Mouse (Mus musculus) brain, embryonic 14.5 days (tissue): ENCODE data around the gene Myh14.

Experiments
- CTCF ChIP-seq: fragments of 200-500 bp; IDR thresholded peaks from 2 replicates; pipeline ENCODE4 v1.5.1; 2012; ENCODE audit warnings: inconsistent platforms, mild to moderate bottlenecking, moderate library complexity, borderline replicate concordance; ENCODE audit not compliant: insufficient read depth, insufficient read length; ENCODE audit errors: extremely low read depth
- POLR2A ChIP-seq: fragments of 200-500 bp; IDR thresholded peaks from 2 replicates; pipeline ENCODE4 v1.6.1; 2012; ENCODE audit warnings: mild to moderate bottlenecking, inconsistent platforms, borderline replicate concordance; ENCODE audit not compliant: poor library complexity, insufficient read depth, insufficient read length, severe bottlenecking; ENCODE audit errors: extremely low read depth

DNA sequence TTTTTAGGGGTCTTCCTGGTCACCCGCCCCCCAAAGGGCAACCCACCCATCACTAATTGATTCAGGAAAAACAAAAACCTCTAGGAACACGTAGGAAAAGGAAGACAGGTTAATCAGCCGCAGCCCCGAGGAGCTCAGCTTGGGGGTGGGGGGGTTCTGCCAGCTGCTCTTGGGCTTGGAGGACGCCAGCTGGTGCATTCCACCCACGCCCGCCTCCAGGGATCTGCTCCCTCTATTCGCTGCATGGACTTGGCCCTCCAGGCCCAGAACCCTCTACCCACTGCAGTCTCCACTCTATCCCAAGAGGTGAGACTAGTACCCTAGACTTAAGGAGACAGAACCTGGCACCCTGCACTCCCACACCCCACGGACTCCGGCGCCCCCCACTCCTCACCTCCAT lies 68.2 kb downstream of the Myh14 start:
- TF ChIP-seq CTCF = no peak
- no peak for TF ChIP-seq POLR2A
